ENCODE assay signal across 8 mouse cellular contexts in genomic region chr6:124910032-124910431, GRCm38 (mm10). TPM values are rescaled to one million over a fixed set of nuclear protein-coding genes. Genes with fewer than 3 reads are reported as not detected.
A peak's percentile ranks its signal among the peaks of the same experiment; 100 is the strongest.
DNase-seq lines count a peak whose midpoint lies in the region; ATAC-seq lines count a peak whose summit lies in the region.

No protein-coding gene starts in this region.

- H3K4me3 ChIP-seq in embryonic facial prominence, embryonic 14.5 days (ENCODE audit: low read depth, low read length) = peak overlapping the region; percentile 21
- no peak overlapping the region for H3K4me3 ChIP-seq in neural tube, embryonic 14.5 days (ENCODE audit: low read depth, low read length)

- H3K27ac ChIP-seq in embryonic facial prominence, embryonic 14.5 days (replicated peaks; ENCODE audit: low read depth, low read length) = no peak overlapping the region
- no peak overlapping the region for H3K27ac ChIP-seq in neural tube, embryonic 14.5 days (ENCODE audit: low read depth, low read length)

- peaks cover 14% of the 10 kb centered on the region for H3K4me1 ChIP-seq in embryonic facial prominence, embryonic 14.5 days (ENCODE audit: control insufficient read depth, insufficient read depth, low read length)
- H3K4me1 ChIP-seq in neural tube, embryonic 14.5 days (ENCODE audit: control insufficient read depth, insufficient read depth, low read length) = peaks cover 21% of the 10 kb centered on the region

- no peaks in the 10 kb centered on the region for H3K27me3 ChIP-seq in embryonic facial prominence, embryonic 14.5 days (replicated peaks; ENCODE audit: control insufficient read depth, insufficient read depth, low read length)
- no peaks in the 10 kb centered on the region for H3K27me3 ChIP-seq in neural tube, embryonic 14.5 days (ENCODE audit: control insufficient read depth, insufficient read depth, low read length)

- intact Hi-C loops in gastrocnemius, postnatal 36 days (cut with DNase I) = no loop called here

- peaks cover 27% of the 10 kb centered on the region for H3K36me3 ChIP-seq in embryonic facial prominence, embryonic 14.5 days (ENCODE audit: control insufficient read depth, insufficient read depth, low read length)
- peaks cover 21% of the 10 kb centered on the region for H3K36me3 ChIP-seq in neural tube, embryonic 14.5 days (ENCODE audit: control insufficient read depth, insufficient read depth, low read length)

- WGBS in embryonic facial prominence, embryonic 14.5 days = 8% methylated on average over 32 of the region's 32 CpGs
- WGBS in neural tube, embryonic 14.5 days = under 1% methylated on average over 32 of the region's 32 CpGs

- DNase-seq in kidney, postnatal 10 days = peak; percentile 28
- no peak for DNase-seq in kidney, adult 9 months
- DNase-seq in embryonic facial prominence, embryonic 14.5 days (ENCODE audit: low spot score) = peak; percentile 50
- peak; percentile 57 for DNase-seq in induced T-regulatory cell, adult 2 months (ENCODE audit: low read depth)
- DNase-seq in gastrocnemius, postnatal 36 days = no peak
- no peak for DNase-seq in spleen, adult 12 weeks (ENCODE audit: low spot score)

- H3K9ac ChIP-seq in embryonic facial prominence, embryonic 14.5 days (ENCODE audit: low read depth, low read length) = peak overlapping the region; percentile 50
- H3K9ac ChIP-seq in neural tube, embryonic 14.5 days (replicated peaks; ENCODE audit: low read depth, low read length) = peak overlapping the region; percentile 28; the same call in 1 of the 2 replicates

- no peaks in the 10 kb centered on the region for H3K9me3 ChIP-seq in embryonic facial prominence, embryonic 14.5 days (ENCODE audit: control insufficient read depth, low read length)
- H3K9me3 ChIP-seq in neural tube, embryonic 14.5 days (ENCODE audit: control insufficient read depth, low read length) = no peaks in the 10 kb centered on the region

- H3K4me2 ChIP-seq in embryonic facial prominence, embryonic 14.5 days (ENCODE audit: low read depth, low read length) = peak overlapping the region; percentile 49
- H3K4me2 ChIP-seq in neural tube, embryonic 14.5 days (ENCODE audit: low read depth, low read length) = peak overlapping the region; percentile 27; the same call in 1 of the 2 replicates

- peak; percentile 62; the same call in 1 of the 2 replicates for ATAC-seq in embryonic facial prominence, embryonic 14.5 days (ENCODE audit: low read depth)
- ATAC-seq in neural tube, embryonic 14.5 days (ENCODE audit: low read depth) = peak; percentile 9; the same call in 1 of the 2 replicates
- ATAC-seq in activated CD4-positive, CD25-positive, alpha-beta regulatory T cell, adult 4 months = no peak

RNA-seq across cellular contexts. Expression of gene Lag3, which starts 1.5 kb away (rescaled TPM):
- polyA plus RNA-seq in embryonic facial prominence, embryonic 14.5 days (2014; fragmentation: Nextera tagmentation; extraction: Ambion mirVana) = 1.9 and 2.4 TPM in 2 replicates
- polyA plus RNA-seq in neural tube, embryonic 14.5 days (2014; fragmentation: Nextera tagmentation; extraction: Ambion mirVana) = 2.6 and 3.4 TPM in 2 replicates
- 10 to 100 TPM; 23.5 to 30.2 TPM for polyA plus RNA-seq in activated CD4-positive, CD25-positive, alpha-beta regulatory T cell, adult 4 months (2017; shearing (Covaris generic))
- under 1 TPM in 1 of 2 experiments, not detected in 1; 0.25 TPM for total RNA-seq in gastrocnemius, postnatal 36 days (2021)

RNA-seq across cellular contexts. Expression of gene Ptms, which starts 9.9 kb away (rescaled TPM):
- 255 and 263 TPM in 2 replicates for polyA plus RNA-seq in embryonic facial prominence, embryonic 14.5 days (2014; fragmentation: Nextera tagmentation; extraction: Ambion mirVana)
- polyA plus RNA-seq in neural tube, embryonic 14.5 days (2014; fragmentation: Nextera tagmentation; extraction: Ambion mirVana) = 664 and 670 TPM in 2 replicates
- 10 to 100 TPM; 12.0 to 12.8 TPM for polyA plus RNA-seq in activated CD4-positive, CD25-positive, alpha-beta regulatory T cell, adult 4 months (2017; shearing (Covaris generic))
- total RNA-seq in gastrocnemius, postnatal 36 days (2021) = 100 to 1,000 TPM; 101 to 129 TPM

RNA-seq across cellular contexts. Expression of gene Mlf2, which starts 21.2 kb away (rescaled TPM):
- polyA plus RNA-seq in embryonic facial prominence, embryonic 14.5 days (2014; fragmentation: Nextera tagmentation; extraction: Ambion mirVana) = 346 and 352 TPM in 2 replicates
- 560 and 584 TPM in 2 replicates for polyA plus RNA-seq in neural tube, embryonic 14.5 days (2014; fragmentation: Nextera tagmentation; extraction: Ambion mirVana)
- 10 to 100 TPM; 46.7 to 70.4 TPM for polyA plus RNA-seq in activated CD4-positive, CD25-positive, alpha-beta regulatory T cell, adult 4 months (2017; shearing (Covaris generic))
- total RNA-seq in gastrocnemius, postnatal 36 days (2021) = 100 to 1,000 TPM; 201 to 209 TPM

RNA-seq across cellular contexts. Expression of gene Cd4, which starts 22.0 kb away (rescaled TPM):
- polyA plus RNA-seq in embryonic facial prominence, embryonic 14.5 days (2014; fragmentation: Nextera tagmentation; extraction: Ambion mirVana) = 0.07 and 0.25 TPM in 2 replicates
- polyA plus RNA-seq in neural tube, embryonic 14.5 days (2014; fragmentation: Nextera tagmentation; extraction: Ambion mirVana) = 0.12 TPM in 1 of 2 replicates, not detected in the other
- polyA plus RNA-seq in activated CD4-positive, CD25-positive, alpha-beta regulatory T cell, adult 4 months (2017; shearing (Covaris generic)) = 100 to 1,000 TPM; 240 to 401 TPM
- total RNA-seq in gastrocnemius, postnatal 36 days (2021) = 1 to 10 TPM in 1 of 2 experiments, not detected in 1; 2.8 TPM

RNA-seq across cellular contexts. Expression of gene Gpr162, which starts 46.2 kb away (rescaled TPM):
- 0.95 and 1.5 TPM in 2 replicates for polyA plus RNA-seq in embryonic facial prominence, embryonic 14.5 days (2014; fragmentation: Nextera tagmentation; extraction: Ambion mirVana)
- polyA plus RNA-seq in neural tube, embryonic 14.5 days (2014; fragmentation: Nextera tagmentation; extraction: Ambion mirVana) = 11.2 and 14.2 TPM in 2 replicates
- polyA plus RNA-seq in activated CD4-positive, CD25-positive, alpha-beta regulatory T cell, adult 4 months (2017; shearing (Covaris generic)) = under 1 TPM in 1 of 2 experiments, not detected in 1; 0.21 TPM
- under 1 TPM; 0.12 to 0.23 TPM for total RNA-seq in gastrocnemius, postnatal 36 days (2021)

Comparison
In these comparisons a context has a peak if more than half of its experiments do, and no peak if none do; other contexts are left out.
1. DNase-seq: peak in kidney, postnatal 10 days (single experiment), embryonic facial prominence, embryonic 14.5 days (single experiment) and induced T-regulatory cell, adult 2 months (single experiment); none in kidney, adult 9 months (single experiment), gastrocnemius, postnatal 36 days (0 of 2) and spleen, adult 12 weeks (single experiment).
2. RNA of gene Ptms, which starts 9.9 kb away (polyA plus RNA-seq): 664 to 670 TPM in neural tube, embryonic 14.5 days and 255 to 263 TPM in embryonic facial prominence, embryonic 14.5 days; 12.0 to 12.8 TPM in activated CD4-positive, CD25-positive, alpha-beta regulatory T cell, adult 4 months; every median in the first group is over 10 times any median in the second.